Mouse (Mus musculus): ENCODE data around the gene Ctsk. TPM values are rescaled to one million over a fixed set of nuclear protein-coding genes. Genes with fewer than 3 reads are reported as not detected.
"Not testable (repeated sequence)": the region's sequence is repeated elsewhere in the genome, so short reads cannot be mapped to it uniquely, and the experiment has no call there.

Ctsk gene
- total RNA-seq, 2 experiments from 2014 or later, result 2.6 TPM

DNA sequence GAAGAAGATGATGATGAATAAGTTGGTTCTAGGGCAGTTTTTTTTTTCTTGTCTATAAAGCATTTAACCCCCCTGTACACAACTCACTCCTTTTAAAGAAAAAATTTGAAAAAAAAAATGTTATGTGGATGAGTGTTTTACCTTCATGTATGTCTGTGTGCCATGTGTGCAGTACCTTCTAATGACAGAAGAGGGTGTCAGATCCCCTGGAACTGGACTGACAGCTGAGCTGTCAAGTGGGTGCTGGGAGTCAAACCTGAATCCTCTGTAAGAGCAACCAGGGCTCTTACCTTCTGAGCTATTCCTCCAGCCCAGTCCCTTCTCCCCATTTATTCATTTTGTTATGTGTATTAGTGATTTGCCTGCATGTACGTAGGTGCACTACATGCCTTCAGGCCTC lies 32.0 kb downstream of the Ctsk start:
- peak; percentile 17; the same call in 1 of the 2 replicates for TF ChIP-seq CTCF (conservative IDR thresholded peaks at IDR 0.05)
- Histone ChIP-seq H3K4me3 (no peak overlapping the region), H3K27ac (no peak overlapping the region)
- no peak for DNase-seq (ENCODE audit: low spot score in 2 of 2)

DNA sequence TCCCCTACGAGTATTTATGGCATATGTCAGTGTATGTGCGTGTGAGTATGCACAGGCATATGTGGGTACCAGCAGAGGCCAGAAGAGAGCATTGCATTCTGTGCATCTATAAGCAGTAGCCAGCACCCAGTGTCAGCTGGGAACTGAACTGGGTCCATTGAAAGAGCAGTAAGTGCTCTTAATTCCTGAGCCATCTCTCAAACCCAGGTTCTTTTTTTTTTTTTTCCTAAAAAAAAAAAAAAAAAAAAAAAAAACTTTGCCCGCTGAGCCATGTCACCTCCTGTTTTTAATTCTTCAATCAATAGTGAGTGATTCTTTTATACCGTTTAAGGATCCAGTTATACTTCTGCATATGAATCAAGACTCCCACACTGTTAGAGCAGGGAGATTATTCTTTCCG lies 34.3 kb downstream of the Ctsk start:
- H3K4me3 ChIP-seq, result no peak overlapping the region
- no peak overlapping the region for H3K27ac ChIP-seq
- no peak for TF ChIP-seq CTCF (conservative IDR thresholded peaks at IDR 0.05)
- no peak for DNase-seq (ENCODE audit: low spot score in 2 of 2)

GRCm38 (mm10) chr3:95534927-95535326 lies 35.9 kb downstream of the Ctsk start:
- DNase-seq (ENCODE audit: low spot score in 2 of 2), result no peak
- H3K4me3 ChIP-seq, result no peak overlapping the region
- no peak for TF ChIP-seq CTCF (conservative IDR thresholded peaks at IDR 0.05)
- no peak overlapping the region for H3K27ac ChIP-seq

DNA sequence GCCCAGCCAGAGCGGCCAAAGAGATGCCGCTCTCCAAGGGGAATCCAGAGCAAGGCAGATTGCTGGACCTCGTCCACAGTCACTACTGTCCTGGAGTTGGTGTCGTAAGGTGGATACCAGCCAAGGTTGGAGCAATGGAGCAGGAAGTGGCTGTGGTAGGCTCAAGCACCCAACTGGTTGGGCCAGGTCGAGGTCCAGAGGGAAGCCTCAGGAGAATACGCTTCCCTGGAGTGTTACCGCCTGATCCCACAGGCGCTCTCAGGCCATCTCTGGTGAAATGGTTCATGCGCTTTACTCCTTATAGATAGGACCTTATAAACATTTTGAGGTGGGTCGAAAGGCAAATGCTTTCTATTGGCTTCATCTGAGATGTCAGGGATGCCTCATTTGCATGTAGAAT lies 39.9 kb downstream of the Ctsk start:
- TF ChIP-seq CTCF (conservative IDR thresholded peaks at IDR 0.05), result no peak
- DNase-seq (ENCODE audit: low spot score in 2 of 2), result no peak
- Histone ChIP-seq H3K27ac (no peak overlapping the region), H3K4me3 (no peak overlapping the region)

GRCm38 (mm10) chr3:95539837-95540236 lies 40.8 kb downstream of the Ctsk start:
- Histone ChIP-seq H3K27ac (no peak overlapping the region), H3K4me3 (no peak overlapping the region)
- no peak for DNase-seq (ENCODE audit: low spot score in 2 of 2)
- no peak for TF ChIP-seq CTCF (conservative IDR thresholded peaks at IDR 0.05)

DNA sequence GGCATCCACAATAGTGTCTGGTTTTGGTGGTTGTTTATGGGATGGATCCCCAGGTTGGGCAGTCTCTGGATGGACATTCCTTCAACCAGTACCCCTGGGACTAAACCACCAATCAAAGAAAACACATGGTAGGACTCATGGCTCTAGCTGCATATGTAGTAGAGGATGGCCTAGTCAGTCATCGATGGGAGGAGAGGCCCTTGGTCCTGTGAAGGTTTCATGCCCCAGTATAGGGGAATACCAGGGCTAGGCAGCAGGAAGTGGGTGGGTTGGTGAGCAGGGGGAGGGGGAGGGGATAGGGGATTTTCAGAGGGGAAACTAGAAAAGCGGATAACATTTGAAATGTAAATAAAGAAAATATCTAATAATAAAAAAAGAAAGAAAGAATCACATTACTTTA lies 42.1 kb downstream of the Ctsk start:
- not testable (repeated sequence) for H3K4me3 ChIP-seq; H3K27ac ChIP-seq; DNase-seq (ENCODE audit: low spot score in 2 of 2)

DNA sequence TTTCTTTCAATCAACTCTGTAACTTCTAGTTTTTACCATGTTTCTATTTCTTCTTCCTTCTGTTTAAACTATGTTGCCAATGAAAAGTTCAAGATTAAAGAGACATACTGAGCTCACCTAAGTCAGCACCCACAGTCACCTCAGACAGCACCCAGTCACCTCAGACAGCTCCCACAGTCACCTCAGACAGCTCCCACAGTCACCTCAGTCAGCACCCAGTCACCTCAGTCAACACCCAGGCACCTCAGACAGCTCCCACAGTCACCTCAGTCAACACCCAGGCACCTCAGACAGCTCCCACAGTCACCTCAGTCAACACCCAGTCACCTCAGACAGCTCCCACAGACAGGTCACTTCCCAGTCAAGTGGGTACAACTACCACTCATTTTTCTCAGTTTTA lies 43.1 kb downstream of the Ctsk start:
- Histone ChIP-seq H3K27ac (no peak overlapping the region), H3K4me3 (no peak overlapping the region)
- DNase-seq (ENCODE audit: low spot score in 2 of 2), result no peak
- TF ChIP-seq CTCF (conservative IDR thresholded peaks at IDR 0.05), result no peak

DNA sequence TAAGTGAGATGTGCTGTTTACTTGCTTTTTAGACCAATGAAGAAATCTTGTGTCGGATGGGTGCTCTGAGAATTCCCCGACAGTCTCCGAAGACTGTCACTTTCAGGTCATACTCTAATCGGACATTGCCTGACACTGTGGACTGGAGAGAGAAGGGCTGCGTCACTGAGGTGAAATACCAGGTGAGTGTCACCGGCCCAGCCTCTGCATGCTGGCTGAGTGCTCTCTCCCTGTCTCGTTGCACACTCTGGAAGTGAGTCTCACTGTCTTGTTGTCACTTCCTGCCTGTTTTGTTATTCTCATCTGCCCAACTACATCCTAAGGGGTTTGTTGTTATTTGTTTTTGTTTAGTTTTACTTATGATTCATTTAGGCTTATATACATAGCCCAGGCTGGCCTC lies 43.9 kb downstream of the Ctsk start:
- DNase-seq (ENCODE audit: low spot score in 2 of 2), result no peak
- TF ChIP-seq CTCF (conservative IDR thresholded peaks at IDR 0.05), result no peak
- H3K27ac ChIP-seq, result no peak overlapping the region
- H3K4me3 ChIP-seq, result no peak overlapping the region

DNA sequence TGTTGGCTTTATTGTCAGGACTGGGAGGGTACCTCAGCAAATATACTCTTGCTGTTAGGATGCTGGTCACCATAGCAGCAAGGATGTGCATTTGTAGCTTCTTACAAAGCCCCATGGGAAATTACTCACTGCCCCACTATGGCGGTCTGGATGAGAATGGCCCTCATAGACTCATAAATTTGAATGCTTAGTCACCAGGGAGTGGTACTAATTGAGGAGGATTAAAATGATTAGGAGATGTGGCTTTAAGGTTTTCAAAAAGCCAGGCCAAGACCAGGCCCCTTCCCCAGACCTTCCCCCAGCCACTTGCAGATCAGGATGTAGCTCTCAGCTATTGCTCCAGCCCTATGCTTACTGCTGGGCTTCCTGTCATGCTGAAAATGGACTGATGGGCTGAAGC lies 51.1 kb downstream of the Ctsk start:
- TF ChIP-seq CTCF (conservative IDR thresholded peaks at IDR 0.05), result no peak
- H3K27ac ChIP-seq, result no peak overlapping the region
- no peak overlapping the region for H3K4me3 ChIP-seq
- no peak for DNase-seq (ENCODE audit: low spot score in 2 of 2)

DNA sequence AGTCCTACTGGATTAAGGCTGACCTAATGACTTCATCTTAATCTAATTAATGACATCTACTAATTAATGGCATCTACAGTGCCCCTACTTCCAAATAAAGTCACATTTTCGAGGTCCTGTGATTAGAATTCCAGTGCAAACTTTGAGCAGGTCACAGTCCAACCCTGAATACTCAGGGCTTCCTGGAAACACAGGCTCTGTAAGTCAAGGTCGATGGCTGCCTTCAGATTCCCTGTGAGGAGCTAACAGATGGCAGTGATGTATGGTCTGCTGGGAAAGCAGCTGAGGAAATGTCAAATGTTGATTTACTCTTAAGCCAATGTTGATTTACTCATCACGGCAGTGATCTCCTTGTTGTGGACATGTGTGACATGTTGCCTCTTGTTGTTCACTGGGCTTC lies 54.9 kb downstream of the Ctsk start:
- no peak for DNase-seq (ENCODE audit: low spot score in 2 of 2)
- no peak overlapping the region for H3K4me3 ChIP-seq
- H3K27ac ChIP-seq, result no peak overlapping the region
- no peak for TF ChIP-seq CTCF (conservative IDR thresholded peaks at IDR 0.05)

Other genes starting within 250 kb of the Ctsk start
- under 1 TPM; 0.37 to 0.69 TPM for gene Bnipl, start 248.1 kb upstream of the Ctsk start, total RNA-seq (2021)
- gene Mindy1, start 217.9 kb upstream of the Ctsk start, total RNA-seq (2021), result 10 to 100 TPM; 19.1 to 22.7 TPM
- 10 to 100 TPM; 22.0 to 22.4 TPM for gene Prune1, start 217.2 kb upstream of the Ctsk start, total RNA-seq (2021)
- 1 to 10 TPM; 1.5 TPM for gene Anxa9, start 192.1 kb upstream of the Ctsk start, total RNA-seq (2021)
- gene Cers2, start 184.5 kb upstream of the Ctsk start, total RNA-seq (2021), result 10 to 100 TPM; 53.1 to 63.3 TPM
- gene Setdb1, start 142.1 kb upstream of the Ctsk start, total RNA-seq (2021), result 10 to 100 TPM; 37.7 to 39.2 TPM
- gene 4930558C23Rik, start 96.4 kb upstream of the Ctsk start, total RNA-seq (2021), result not detected
- gene Arnt, start 64.9 kb upstream of the Ctsk start, total RNA-seq (2021), result 10 to 100 TPM; 36.0 to 45.1 TPM
- 10 to 100 TPM; 55.0 to 57.5 TPM for gene Ctss, start 27.5 kb downstream of the Ctsk start, total RNA-seq (2021)
- gene Hormad1, start 60.4 kb downstream of the Ctsk start, total RNA-seq (2021), result not detected
- 10 to 100 TPM; 21.6 to 23.2 TPM for gene Golph3l, start 89.7 kb downstream of the Ctsk start, total RNA-seq (2021)
- 100 to 1,000 TPM; 302 to 322 TPM for gene Ensa, start 125.7 kb downstream of the Ctsk start, total RNA-seq (2021)
- gene Mcl1, start 159.5 kb downstream of the Ctsk start, total RNA-seq (2021), result 10 to 100 TPM; 49.6 to 55.2 TPM
- 1 to 10 TPM; 7.0 to 7.9 TPM for gene Adamtsl4, start 188.7 kb downstream of the Ctsk start, total RNA-seq (2021)
- 10 to 100 TPM in 1 of 2 experiments, 1 to 10 TPM in 1; 9.3 to 10.5 TPM for gene Ecm1, start 240.3 kb downstream of the Ctsk start, total RNA-seq (2021)